Mouse (Mus musculus): ENCODE measurements around the gene Dop1a. TPM values are rescaled to one million over a fixed set of nuclear protein-coding genes. Genes with fewer than 3 reads are reported as not detected.

Dop1a gene
- polyA plus RNA-seq, 1 experiment from 2014 or later, result 18.5 TPM

- no peak overlapping the region for H3K4me3 ChIP-seq (ENCODE audit: low read length)
- H3K27me3 ChIP-seq (ENCODE audit: control insufficient read depth, insufficient read depth, low read length), result no peaks in the 10 kb centered on the region
- no peaks in the 10 kb centered on the region; the same call in 1 of the 2 replicates for H3K9me3 ChIP-seq (ENCODE audit: control insufficient read depth, low read length)
- H3K36me3 ChIP-seq (ENCODE audit: control insufficient read depth, insufficient read depth, low read length), result no peaks in the 10 kb centered on the region
- H3K9ac ChIP-seq (ENCODE audit: low read depth, low read length), result no peak overlapping the region
- no peak overlapping the region for H3K4me2 ChIP-seq (replicated peaks; ENCODE audit: low read depth, low read length)
- peaks cover 11% of the 10 kb centered on the region; the same call in 1 of the 2 replicates for H3K4me1 ChIP-seq (ENCODE audit: control insufficient read depth, insufficient read depth, low read length)
- WGBS, result 86% methylated on average over 8 of the region's 8 CpGs
- no peak overlapping the region for H3K27ac ChIP-seq (ENCODE audit: low read depth, low read length)
- ATAC-seq (ENCODE audit: low FRiP score, low TSS enrichment), result no peak
These were observed 19.5 kb upstream of the Dop1a start for GRCm38 (mm10) chr9:86447431-86447830.

- 3% methylated on average over 11 of the region's 11 CpGs for WGBS
- H3K9me3 ChIP-seq (ENCODE audit: control insufficient read depth, low read length), result no peaks in the 10 kb centered on the region; the same call in 1 of the 2 replicates
- peak; percentile 66 for ATAC-seq (ENCODE audit: low FRiP score, low TSS enrichment)
- H3K36me3 ChIP-seq (ENCODE audit: control insufficient read depth, insufficient read depth, low read length), result no peaks in the 10 kb centered on the region
- H3K4me1 ChIP-seq (ENCODE audit: control insufficient read depth, insufficient read depth, low read length), result peaks cover 11% of the 10 kb centered on the region; the same call in 1 of the 2 replicates
- no peaks in the 10 kb centered on the region for H3K27me3 ChIP-seq (ENCODE audit: control insufficient read depth, insufficient read depth, low read length)
- no peak overlapping the region for H3K9ac ChIP-seq (ENCODE audit: low read depth, low read length)
- H3K27ac ChIP-seq (ENCODE audit: low read depth, low read length), result no peak overlapping the region
- no peak overlapping the region for H3K4me2 ChIP-seq (replicated peaks; ENCODE audit: low read depth, low read length)
- H3K4me3 ChIP-seq (ENCODE audit: low read length), result no peak overlapping the region
These were observed 17.4 kb upstream of the Dop1a start for GRCm38 (mm10) chr9:86449581-86449980.

GRCm38 (mm10) chr9:86451094-86451493 lies 15.9 kb upstream of the Dop1a start:
- Histone ChIP-seq H3K9me3 (ENCODE audit: control insufficient read depth, low read length) (no peaks in the 10 kb centered on the region), H3K4me1 (ENCODE audit: control insufficient read depth, insufficient read depth, low read length) (peaks cover 11% of the 10 kb centered on the region; the same call in 1 of the 2 replicates), H3K4me2 (replicated peaks; ENCODE audit: low read depth, low read length) (no peak overlapping the region), H3K27ac (ENCODE audit: low read depth, low read length) (no peak overlapping the region), H3K27me3 (ENCODE audit: control insufficient read depth, insufficient read depth, low read length) (no peaks in the 10 kb centered on the region), H3K36me3 (ENCODE audit: control insufficient read depth, insufficient read depth, low read length) (no peaks in the 10 kb centered on the region), H3K9ac (ENCODE audit: low read depth, low read length) (no peak overlapping the region), H3K4me3 (ENCODE audit: low read length) (no peak overlapping the region)
- WGBS, result 60% methylated on average over 6 of the region's 6 CpGs
- ATAC-seq (ENCODE audit: low FRiP score, low TSS enrichment), result no peak

GRCm38 (mm10) chr9:86451617-86452016 lies 15.3 kb upstream of the Dop1a start:
- no peaks in the 10 kb centered on the region for H3K36me3 ChIP-seq (ENCODE audit: control insufficient read depth, insufficient read depth, low read length)
- H3K4me3 ChIP-seq (ENCODE audit: low read length), result no peak overlapping the region
- WGBS, result under 1% methylated on average over 13 of the region's 13 CpGs
- no peaks in the 10 kb centered on the region for H3K27me3 ChIP-seq (ENCODE audit: control insufficient read depth, insufficient read depth, low read length)
- H3K27ac ChIP-seq (ENCODE audit: low read depth, low read length), result no peak overlapping the region
- H3K9ac ChIP-seq (ENCODE audit: low read depth, low read length), result no peak overlapping the region
- no peaks in the 10 kb centered on the region for H3K9me3 ChIP-seq (ENCODE audit: control insufficient read depth, low read length)
- peak; percentile 78 for ATAC-seq (ENCODE audit: low FRiP score, low TSS enrichment)
- peak overlapping the region; percentile 40 for H3K4me2 ChIP-seq (replicated peaks; ENCODE audit: low read depth, low read length)
- peaks cover 11% of the 10 kb centered on the region; the same call in 1 of the 2 replicates for H3K4me1 ChIP-seq (ENCODE audit: control insufficient read depth, insufficient read depth, low read length)

GRCm38 (mm10) chr9:86453626-86454025 lies 13.3 kb upstream of the Dop1a start:
- Histone ChIP-seq H3K4me2 (replicated peaks; ENCODE audit: low read depth, low read length) (no peak overlapping the region), H3K36me3 (ENCODE audit: control insufficient read depth, insufficient read depth, low read length) (no peaks in the 10 kb centered on the region), H3K27ac (ENCODE audit: low read depth, low read length) (no peak overlapping the region), H3K27me3 (ENCODE audit: control insufficient read depth, insufficient read depth, low read length) (no peaks in the 10 kb centered on the region), H3K9me3 (ENCODE audit: control insufficient read depth, low read length) (no peaks in the 10 kb centered on the region), H3K4me3 (ENCODE audit: low read length) (no peak overlapping the region), H3K4me1 (ENCODE audit: control insufficient read depth, insufficient read depth, low read length) (peaks cover 9% of the 10 kb centered on the region; the same call in 1 of the 2 replicates), H3K9ac (ENCODE audit: low read depth, low read length) (no peak overlapping the region)
- ATAC-seq (ENCODE audit: low FRiP score, low TSS enrichment), result no peak
- 82% methylated on average over 3 of the region's 3 CpGs for WGBS

GRCm38 (mm10) chr9:86464151-86465105 lies 2.5 kb upstream of the Dop1a start, which contains the start of gene Ube2cbp:
Ube2cbp (minus strand) TSS chr9:86464950.
- peak within 1 kb of the TSS; percentile 43 for H3K4me2 ChIP-seq (replicated peaks; ENCODE audit: low read depth, low read length)
- peak; percentile 87 for ATAC-seq (ENCODE audit: low FRiP score, low TSS enrichment)
- H3K9ac ChIP-seq (ENCODE audit: low read depth, low read length), result peak within 1 kb of the TSS; percentile 71
- 2% methylated on average over 68 of the region's 70 CpGs for WGBS
- H3K36me3 ChIP-seq (ENCODE audit: control insufficient read depth, insufficient read depth, low read length), result no peaks in the 10 kb centered on the region
- H3K9me3 ChIP-seq (ENCODE audit: control insufficient read depth, low read length), result no peaks in the 10 kb centered on the region
- no peaks in the 10 kb centered on the region for H3K27me3 ChIP-seq (ENCODE audit: control insufficient read depth, insufficient read depth, low read length)
- peak within 1 kb of the TSS; percentile 50 for H3K4me3 ChIP-seq (ENCODE audit: low read length)
- peaks cover 3% of the 10 kb centered on the region; the same call in 1 of the 2 replicates for H3K4me1 ChIP-seq (ENCODE audit: control insufficient read depth, insufficient read depth, low read length)
- H3K27ac ChIP-seq (ENCODE audit: low read depth, low read length), result peak within 1 kb of the TSS; percentile 3; the same call in 1 of the 2 replicates

GRCm38 (mm10) chr9:86475956-86476355 lies 9.0 kb downstream of the Dop1a start:
- Histone ChIP-seq H3K4me2 (replicated peaks; ENCODE audit: low read depth, low read length) (no peak overlapping the region), H3K9ac (ENCODE audit: low read depth, low read length) (no peak overlapping the region), H3K4me3 (ENCODE audit: low read length) (no peak overlapping the region), H3K4me1 (ENCODE audit: control insufficient read depth, insufficient read depth, low read length) (no peaks in the 10 kb centered on the region), H3K9me3 (ENCODE audit: control insufficient read depth, low read length) (no peaks in the 10 kb centered on the region), H3K36me3 (ENCODE audit: control insufficient read depth, insufficient read depth, low read length) (no peaks in the 10 kb centered on the region), H3K27me3 (ENCODE audit: control insufficient read depth, insufficient read depth, low read length) (no peaks in the 10 kb centered on the region), H3K27ac (ENCODE audit: low read depth, low read length) (no peak overlapping the region)
- 92% methylated on average over 4 of the region's 4 CpGs for WGBS
- ATAC-seq (ENCODE audit: low FRiP score, low TSS enrichment), result no peak

- Histone ChIP-seq H3K4me2 (replicated peaks; ENCODE audit: low read depth, low read length) (no peak overlapping the region), H3K9me3 (ENCODE audit: control insufficient read depth, low read length) (no peaks in the 10 kb centered on the region), H3K27ac (ENCODE audit: low read depth, low read length) (no peak overlapping the region), H3K9ac (ENCODE audit: low read depth, low read length) (no peak overlapping the region), H3K4me1 (ENCODE audit: control insufficient read depth, insufficient read depth, low read length) (no peaks in the 10 kb centered on the region), H3K36me3 (ENCODE audit: control insufficient read depth, insufficient read depth, low read length) (no peaks in the 10 kb centered on the region), H3K4me3 (ENCODE audit: low read length) (no peak overlapping the region), H3K27me3 (ENCODE audit: control insufficient read depth, insufficient read depth, low read length) (no peaks in the 10 kb centered on the region)
- no peak for ATAC-seq (ENCODE audit: low FRiP score, low TSS enrichment)
- WGBS, result 79% methylated on average over 5 of the region's 5 CpGs
These were observed 9.8 kb downstream of the Dop1a start for GRCm38 (mm10) chr9:86476763-86477162.
